Mouse (Mus musculus) right cerebral cortex, adult 2 months (tissue): ENCODE data around the gene Brca2.
"Not testable (repeated sequence)": the region's sequence is repeated elsewhere in the genome, so short reads cannot be mapped to it uniquely, and the experiment has no call there.

Experiments
- DNase-seq, 2 experiments: peaks; one replicate each; pipeline ENCODE4 v3.0.0; 2021 to 2022; ENCODE audit warnings: low spot score in 2 of 2

The Brca2 gene

GRCm38 (mm10) chr5:150521937-150522866, at the start of gene Brca2:
Gene Brca2 (plus strand): TSS chr5:150522630.
- peak; percentile 91 to 94 for DNase-seq

- no peak for DNase-seq
These were observed 45.1 kb upstream of the Brca2 start for GRCm38 (mm10) chr5:150477364-150477763.

GRCm38 (mm10) chr5:150478612-150479011, 43.8 kb upstream of the Brca2 start:
- DNase-seq = no peak

GRCm38 (mm10) chr5:150485198-150485597, 37.2 kb upstream of the Brca2 start:
- no peak for DNase-seq

GRCm38 (mm10) chr5:150490285-150490684, 32.1 kb upstream of the Brca2 start:
- DNase-seq = no peak

- no peak for DNase-seq
These were observed 31.6 kb upstream of the Brca2 start for GRCm38 (mm10) chr5:150490821-150491220.

GRCm38 (mm10) chr5:150491573-150492173, 30.8 kb upstream of the Brca2 start:
- not testable (repeated sequence) for DNase-seq

GRCm38 (mm10) chr5:150495792-150496191, 26.6 kb upstream of the Brca2 start:
- peak; percentile 32 to 37 for DNase-seq

GRCm38 (mm10) chr5:150510451-150511225, 11.8 kb upstream of the Brca2 start:
- DNase-seq = no peak

- DNase-seq = no peak
These were observed 9.2 kb upstream of the Brca2 start for GRCm38 (mm10) chr5:150513264-150513663.

GRCm38 (mm10) chr5:150514027-150514426, 8.4 kb upstream of the Brca2 start:
- no peak for DNase-seq

GRCm38 (mm10) chr5:150518064-150518463, 4.4 kb upstream of the Brca2 start, which contains the start of gene Zar1l:
Gene Zar1l (minus strand): TSS chr5:150518164.
- DNase-seq = no peak

- no peak for DNase-seq
These were observed 2.9 kb upstream of the Brca2 start for GRCm38 (mm10) chr5:150519551-150519950.

- DNase-seq = no peak
These were observed 421 bp downstream of the Brca2 start for GRCm38 (mm10) chr5:150522867-150523234.

GRCm38 (mm10) chr5:150525239-150525638, 2.8 kb downstream of the Brca2 start:
- DNase-seq = no peak

GRCm38 (mm10) chr5:150541302-150541701, 18.9 kb downstream of the Brca2 start:
- DNase-seq = no peak

GRCm38 (mm10) chr5:150543184-150543583, 20.8 kb downstream of the Brca2 start:
- no peak for DNase-seq

- no peak for DNase-seq
These were observed 29.2 kb downstream of the Brca2 start for GRCm38 (mm10) chr5:150551637-150552036.

- no peak for DNase-seq
These were observed 37.2 kb downstream of the Brca2 start for GRCm38 (mm10) chr5:150559519-150560103.

- DNase-seq = no peak
These were observed 38.4 kb downstream of the Brca2 start for GRCm38 (mm10) chr5:150560851-150561250.

- DNase-seq = no peak
These were observed 38.9 kb downstream of the Brca2 start for GRCm38 (mm10) chr5:150561376-150561775.

- DNase-seq = no peak
These were observed 39.4 kb downstream of the Brca2 start for GRCm38 (mm10) chr5:150561783-150562182.
